Mouse (Mus musculus): ENCODE measurements around the gene Spem2. TPM values are rescaled to one million over a fixed set of nuclear protein-coding genes. Genes with fewer than 3 reads are reported as not detected.

Gene Spem2
- polyA plus RNA-seq, 1 experiment from 2014 or later: not detected

GRCm38 (mm10) chr11:69849128-69849527, 30.9 kb upstream of the Spem2 start:
- Histone ChIP-seq H3K4me3 (no peak overlapping the region), H3K9me3 (replicated peaks) (no peaks in the 10 kb centered on the region), H3K4me1 (replicated peaks) (peaks cover 40% of the 10 kb centered on the region), H3K36me3 (peaks cover 43% of the 10 kb centered on the region), H3K9ac (no peak overlapping the region), H3K27me3 (no peaks in the 10 kb centered on the region), H3K4me2 (no peak overlapping the region), H3K27ac (peak overlapping the region; percentile 53; the same call in 1 of the 2 replicates)
- ATAC-seq (replicated peaks; ENCODE audit: insufficient number of reproducible peaks, insufficient read depth, low FRiP score, low read depth): no peak
- 79% methylated on average over 9 of the region's 9 CpGs for WGBS

GRCm38 (mm10) chr11:69848021-69848420, 29.8 kb upstream of the Spem2 start:
- no peak for ATAC-seq (replicated peaks; ENCODE audit: insufficient number of reproducible peaks, insufficient read depth, low FRiP score, low read depth)
- no peaks in the 10 kb centered on the region for H3K27me3 ChIP-seq

GRCm38 (mm10) chr11:69846738-69847688, 28.7 kb upstream of the Spem2 start:
- Histone ChIP-seq H3K27me3 (no peaks in the 10 kb centered on the region), H3K9me3 (replicated peaks) (no peaks in the 10 kb centered on the region), H3K9ac (peak overlapping the region; percentile 76), H3K4me2 (peak overlapping the region; percentile 82), H3K36me3 (peaks cover 37% of the 10 kb centered on the region), H3K27ac (peak overlapping the region; percentile 97), H3K4me1 (replicated peaks) (peaks cover 29% of the 10 kb centered on the region), H3K4me3 (peak overlapping the region; percentile 88)
- WGBS: 11% methylated on average over 37 of the region's 37 CpGs
- peak; percentile 29 for ATAC-seq (replicated peaks; ENCODE audit: insufficient number of reproducible peaks, insufficient read depth, low FRiP score, low read depth)

More at GRCm38 (mm10) chr11:69848021-69848420, 29.8 kb upstream of the Spem2 start:
- 94% methylated on average over 6 of the region's 6 CpGs for WGBS
- peak overlapping the region; percentile 88 for H3K4me3 ChIP-seq
- H3K4me2 ChIP-seq: peak overlapping the region; percentile 82
- peaks cover 43% of the 10 kb centered on the region for H3K36me3 ChIP-seq
- H3K9me3 ChIP-seq (replicated peaks): no peaks in the 10 kb centered on the region
- peaks cover 30% of the 10 kb centered on the region for H3K4me1 ChIP-seq (replicated peaks)
- no peak overlapping the region for H3K27ac ChIP-seq
- peak overlapping the region; percentile 76; the same call in 1 of the 2 replicates for H3K9ac ChIP-seq

GRCm38 (mm10) chr11:69846198-69846680, 28.0 kb upstream of the Spem2 start, which contains the start of gene Plscr3:
Gene Plscr3, plus strand, starts transcription at chr11:69846376.
- Histone ChIP-seq H3K4me2 (peak within 1 kb of the TSS; percentile 82), H3K4me3 (peak within 1 kb of the TSS; percentile 88), H3K9ac (peak within 1 kb of the TSS; percentile 76), H3K27me3 (no peaks in the 10 kb centered on the region), H3K4me1 (replicated peaks) (peaks cover 29% of the 10 kb centered on the region), H3K27ac (peak within 1 kb of the TSS; percentile 97), H3K9me3 (replicated peaks) (no peaks in the 10 kb centered on the region), H3K36me3 (peaks cover 31% of the 10 kb centered on the region)
- WGBS: under 1% methylated on average over 38 of the region's 38 CpGs
- peak; percentile 95 for ATAC-seq (replicated peaks; ENCODE audit: insufficient number of reproducible peaks, insufficient read depth, low FRiP score, low read depth)

GRCm38 (mm10) chr11:69838714-69839104, 20.4 kb upstream of the Spem2 start:
- H3K36me3 ChIP-seq: no peaks in the 10 kb centered on the region
- peak overlapping the region; percentile 95 for H3K4me2 ChIP-seq
- peak overlapping the region; percentile 73 for H3K9ac ChIP-seq
- H3K9me3 ChIP-seq (replicated peaks): no peaks in the 10 kb centered on the region
- H3K27ac ChIP-seq: peak overlapping the region; percentile 85
- peaks cover 30% of the 10 kb centered on the region for H3K27me3 ChIP-seq
- peaks cover 43% of the 10 kb centered on the region for H3K4me1 ChIP-seq (replicated peaks)
- WGBS: 2% methylated on average over 7 of the region's 7 CpGs
- no peak for ATAC-seq (replicated peaks; ENCODE audit: insufficient number of reproducible peaks, insufficient read depth, low FRiP score, low read depth)
- H3K4me3 ChIP-seq: peak overlapping the region; percentile 72

GRCm38 (mm10) chr11:69837952-69838713, 19.9 kb upstream of the Spem2 start, which contains the start of gene Tmem256:
Gene Tmem256, plus strand, starts transcription at chr11:69838514.
- Histone ChIP-seq H3K27me3 (peaks cover 35% of the 10 kb centered on the region), H3K4me2 (peak within 1 kb of the TSS; percentile 95), H3K36me3 (no peaks in the 10 kb centered on the region), H3K4me3 (peak within 1 kb of the TSS; percentile 72), H3K4me1 (replicated peaks) (peaks cover 48% of the 10 kb centered on the region), H3K9me3 (replicated peaks) (no peaks in the 10 kb centered on the region), H3K9ac (peak within 1 kb of the TSS; percentile 73), H3K27ac (peak within 1 kb of the TSS; percentile 85)
- under 1% methylated on average over 34 of the region's 34 CpGs for WGBS
- ATAC-seq (replicated peaks; ENCODE audit: insufficient number of reproducible peaks, insufficient read depth, low FRiP score, low read depth): peak; percentile 91

GRCm38 (mm10) chr11:69837604-69837951, 19.3 kb upstream of the Spem2 start, which contains the start of gene Nlgn2:
Gene Nlgn2, minus strand, starts transcription at chr11:69837784.
- peak within 1 kb of the TSS; percentile 95 for H3K4me2 ChIP-seq
- H3K4me3 ChIP-seq: peak within 1 kb of the TSS; percentile 72
- H3K27ac ChIP-seq: peak within 1 kb of the TSS; percentile 85
- no peaks in the 10 kb centered on the region for H3K36me3 ChIP-seq
- WGBS: under 1% methylated on average over 30 of the region's 32 CpGs
- H3K9ac ChIP-seq: peak within 1 kb of the TSS; percentile 73
- H3K9me3 ChIP-seq (replicated peaks): no peaks in the 10 kb centered on the region
- peaks cover 48% of the 10 kb centered on the region for H3K4me1 ChIP-seq (replicated peaks)
- H3K27me3 ChIP-seq: peaks cover 41% of the 10 kb centered on the region
- ATAC-seq (replicated peaks; ENCODE audit: insufficient number of reproducible peaks, insufficient read depth, low FRiP score, low read depth): peak; percentile 64; the same call in 1 of the 2 replicates

- peaks cover 48% of the 10 kb centered on the region for H3K4me1 ChIP-seq (replicated peaks)
- no peak for ATAC-seq (replicated peaks; ENCODE audit: insufficient number of reproducible peaks, insufficient read depth, low FRiP score, low read depth)
- WGBS: 2% methylated on average over 45 of the region's 52 CpGs
Observed at GRCm38 (mm10) chr11:69836703-69837576, 18.7 kb upstream of the Spem2 start.

GRCm38 (mm10) chr11:69835966-69836335, 17.7 kb upstream of the Spem2 start:
- Histone ChIP-seq H3K4me1 (replicated peaks) (peaks cover 48% of the 10 kb centered on the region), H3K27me3 (peaks cover 42% of the 10 kb centered on the region), H3K4me2 (peak overlapping the region; percentile 95), H3K4me3 (peak overlapping the region; percentile 72), H3K9ac (no peak overlapping the region), H3K36me3 (no peaks in the 10 kb centered on the region), H3K27ac (no peak overlapping the region), H3K9me3 (replicated peaks) (no peaks in the 10 kb centered on the region)
- no peak for ATAC-seq (replicated peaks; ENCODE audit: insufficient number of reproducible peaks, insufficient read depth, low FRiP score, low read depth)
- 19% methylated on average over 4 of the region's 4 CpGs for WGBS

More at GRCm38 (mm10) chr11:69836703-69837576, 18.7 kb upstream of the Spem2 start:
- peak overlapping the region; percentile 95 for H3K4me2 ChIP-seq
- no peaks in the 10 kb centered on the region for H3K9me3 ChIP-seq (replicated peaks)
- peak overlapping the region; percentile 60 for H3K27ac ChIP-seq
- peak overlapping the region; percentile 70 for H3K9ac ChIP-seq
- H3K27me3 ChIP-seq: peaks cover 42% of the 10 kb centered on the region
- H3K36me3 ChIP-seq: no peaks in the 10 kb centered on the region
- peak overlapping the region; percentile 72 for H3K4me3 ChIP-seq

GRCm38 (mm10) chr11:69835326-69835965, 17.2 kb upstream of the Spem2 start:
- ATAC-seq (replicated peaks; ENCODE audit: insufficient number of reproducible peaks, insufficient read depth, low FRiP score, low read depth): no peak
- H3K4me1 ChIP-seq (replicated peaks): peaks cover 48% of the 10 kb centered on the region
- peak overlapping the region; percentile 95 for H3K4me2 ChIP-seq
- H3K9me3 ChIP-seq (replicated peaks): no peaks in the 10 kb centered on the region
- H3K36me3 ChIP-seq: no peaks in the 10 kb centered on the region
- peaks cover 42% of the 10 kb centered on the region for H3K27me3 ChIP-seq
- H3K9ac ChIP-seq: no peak overlapping the region
- H3K4me3 ChIP-seq: peak overlapping the region; percentile 72
- WGBS: 18% methylated on average over 9 of the region's 9 CpGs
- H3K27ac ChIP-seq: no peak overlapping the region

Data from heart, embryonic 15.5 days (tissue).